Mouse (Mus musculus) gastrocnemius, postnatal 4 days (tissue): ENCODE measurements around the gene Sema6d. TPM values are rescaled to one million over a fixed set of nuclear protein-coding genes. Genes with fewer than 3 reads are reported as not detected.

Experiments used
- DNase-seq, 2 experiments: peaks; one replicate each; pipeline ENCODE4 v3.0.0; 2021 to 2022; ENCODE audit warnings: low spot score in 2 of 2, mixed read lengths in 2 of 2
- total RNA-seq, 2 experiments: library from RNA; stranded (reverse); gene quantifications; 2 replicates each; pipeline ENCODE4 v1.2.3; 2021

Gene Sema6d
- total RNA-seq, 2 experiments from 2014 or later, result 34.0 to 34.5 TPM

DNA sequence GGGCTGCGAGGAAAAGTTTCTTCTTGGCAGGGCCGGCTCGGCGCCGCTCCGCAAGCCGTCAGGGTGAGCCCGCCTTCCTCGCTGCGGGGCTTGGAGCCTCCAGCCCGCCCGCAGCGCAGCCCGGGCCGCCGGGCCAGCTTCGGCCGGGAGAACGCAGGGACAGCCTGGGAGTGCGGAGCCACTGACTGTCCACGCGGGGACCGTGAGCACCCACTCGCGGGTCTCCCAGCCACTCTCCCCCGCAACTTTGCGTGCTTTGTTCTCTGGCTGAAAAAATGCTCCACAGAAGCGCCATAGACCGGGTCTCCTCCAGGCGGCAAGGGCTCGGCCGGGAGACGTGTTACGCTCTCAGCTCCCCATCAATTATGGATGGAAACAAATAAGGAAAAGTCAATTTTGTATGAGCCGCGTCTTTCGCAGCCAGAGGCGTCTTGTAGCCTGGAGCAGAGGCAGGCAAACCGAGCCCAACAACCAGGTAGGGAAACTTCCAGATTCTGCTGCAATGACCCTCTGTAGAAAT, 520.9 kb downstream of the Sema6d start:
- DNase-seq, result no peak

- DNase-seq, result no peak
Measured at GRCm38 (mm10) chr2:124611226-124611625, 521.5 kb downstream of the Sema6d start.

GRCm38 (mm10) chr2:124612276-124612675, 522.5 kb downstream of the Sema6d start:
- DNase-seq, result no peak

GRCm38 (mm10) chr2:124612727-124613510, 523.1 kb downstream of the Sema6d start:
- DNase-seq, result no peak

DNA sequence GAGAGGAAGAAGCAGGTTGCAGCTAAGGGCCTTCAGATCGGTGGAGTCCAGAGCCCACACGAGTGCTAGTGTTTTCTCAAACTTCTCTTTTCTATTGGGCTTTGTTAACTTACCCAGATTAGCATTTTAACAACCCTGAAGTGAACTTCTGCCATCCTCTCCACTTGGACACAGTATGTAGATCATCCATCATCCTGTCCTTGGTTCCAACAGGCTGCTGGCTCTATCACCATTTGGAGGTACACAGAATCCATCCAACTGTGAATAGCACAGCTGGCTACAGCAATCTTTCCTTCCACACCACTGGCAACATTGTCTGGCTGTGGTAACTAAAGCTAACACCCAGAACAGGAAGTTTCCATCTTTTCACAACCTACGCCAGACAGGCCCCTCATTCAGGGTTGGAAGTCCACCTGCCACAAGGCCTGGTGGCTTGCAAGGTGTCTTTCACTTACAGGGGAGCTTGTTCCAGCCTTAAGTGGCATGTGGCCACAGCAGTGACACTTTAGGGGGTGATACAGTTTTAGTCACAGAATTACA, 524.0 kb downstream of the Sema6d start:
- no peak for DNase-seq

GRCm38 (mm10) chr2:124616746-124617145, 527.0 kb downstream of the Sema6d start:
- DNase-seq, result no peak

DNA sequence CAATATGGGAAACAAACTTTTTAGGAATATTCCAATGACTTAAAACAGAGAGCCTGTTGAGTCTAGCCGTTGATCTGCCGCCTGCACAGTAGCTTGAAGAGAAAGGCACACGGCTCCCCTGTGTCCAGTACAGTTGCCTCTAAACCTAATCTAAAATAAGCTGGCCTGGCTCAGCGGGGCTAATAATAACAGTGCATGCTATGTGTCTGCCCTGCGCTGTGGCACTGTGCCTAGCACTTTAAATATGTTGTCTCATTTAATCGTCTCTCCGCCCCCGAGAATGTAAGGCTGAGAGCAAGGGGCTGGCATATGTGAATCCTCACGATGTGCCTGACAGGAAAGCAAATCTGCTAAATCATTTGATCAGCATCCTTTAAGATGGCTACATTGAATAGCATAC, 527.7 kb downstream of the Sema6d start:
- no peak for DNase-seq

- no peak for DNase-seq
Measured at GRCm38 (mm10) chr2:124618091-124618490, 528.3 kb downstream of the Sema6d start.

DNA sequence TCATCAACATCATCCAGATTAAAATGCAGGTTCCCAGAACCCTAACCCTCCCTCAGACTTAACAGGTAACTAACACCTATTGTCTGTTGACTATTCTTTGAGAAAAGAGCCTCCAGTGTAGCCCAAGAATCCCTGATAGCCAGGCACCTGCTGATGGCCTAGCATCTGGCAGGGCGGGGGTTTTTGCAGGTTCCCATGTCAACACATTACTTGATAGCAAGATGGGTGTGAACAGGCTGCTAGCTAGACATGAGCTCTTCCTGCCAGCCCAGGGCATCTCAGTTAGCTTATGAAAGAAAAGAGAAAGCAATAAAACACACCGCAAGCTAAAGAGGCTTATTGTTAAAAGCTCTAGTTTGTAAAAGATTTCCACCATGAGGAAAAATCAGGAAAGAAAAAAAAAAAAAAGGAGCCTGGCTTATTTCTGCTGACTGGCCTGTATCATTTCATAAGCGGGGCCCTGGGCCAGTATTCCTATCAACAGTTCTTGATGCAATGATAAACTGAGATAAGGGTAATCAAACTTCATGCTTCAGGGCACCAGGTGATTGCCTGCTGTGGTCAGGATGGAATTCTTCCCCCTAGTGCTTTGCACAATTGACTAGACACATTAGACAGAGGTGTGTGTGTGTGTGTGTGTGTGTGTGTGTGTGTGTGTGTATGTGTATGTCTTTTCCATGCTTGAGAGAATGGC, 528.9 kb downstream of the Sema6d start:
- no peak for DNase-seq

- DNase-seq, result no peak
Measured at GRCm38 (mm10) chr2:124620470-124620869, 530.7 kb downstream of the Sema6d start.

DNA sequence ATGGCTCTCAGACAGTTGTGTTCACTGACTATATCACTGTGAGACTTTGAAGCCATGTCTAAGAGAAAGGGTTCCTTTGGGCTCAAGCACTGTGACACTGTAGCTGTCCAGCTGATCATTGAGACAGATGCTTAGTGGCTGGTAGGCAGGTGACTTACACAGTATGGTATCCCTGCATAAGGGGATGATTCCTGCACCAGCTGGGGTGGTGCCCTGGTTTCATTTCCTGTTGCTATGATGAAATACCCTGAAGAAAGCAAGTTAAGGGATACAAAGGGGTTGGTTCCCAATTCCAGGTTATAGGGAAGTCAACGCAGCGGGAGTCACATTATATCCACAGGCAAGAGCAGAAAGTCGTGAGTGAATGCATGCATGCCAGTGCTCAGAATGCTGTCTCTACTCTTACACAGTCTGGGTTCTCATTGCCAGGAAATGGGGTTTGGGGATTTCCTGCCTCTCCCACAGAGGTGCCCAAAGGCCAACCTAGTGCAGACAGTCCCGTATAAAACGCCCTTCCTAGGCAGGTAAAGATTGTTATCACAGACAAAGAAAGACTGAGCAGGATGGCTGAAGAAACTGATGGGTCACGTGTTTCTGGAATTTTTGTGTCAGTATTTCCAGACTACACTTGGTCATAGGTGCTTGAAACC, 532.3 kb downstream of the Sema6d start:
- no peak for DNase-seq

DNA sequence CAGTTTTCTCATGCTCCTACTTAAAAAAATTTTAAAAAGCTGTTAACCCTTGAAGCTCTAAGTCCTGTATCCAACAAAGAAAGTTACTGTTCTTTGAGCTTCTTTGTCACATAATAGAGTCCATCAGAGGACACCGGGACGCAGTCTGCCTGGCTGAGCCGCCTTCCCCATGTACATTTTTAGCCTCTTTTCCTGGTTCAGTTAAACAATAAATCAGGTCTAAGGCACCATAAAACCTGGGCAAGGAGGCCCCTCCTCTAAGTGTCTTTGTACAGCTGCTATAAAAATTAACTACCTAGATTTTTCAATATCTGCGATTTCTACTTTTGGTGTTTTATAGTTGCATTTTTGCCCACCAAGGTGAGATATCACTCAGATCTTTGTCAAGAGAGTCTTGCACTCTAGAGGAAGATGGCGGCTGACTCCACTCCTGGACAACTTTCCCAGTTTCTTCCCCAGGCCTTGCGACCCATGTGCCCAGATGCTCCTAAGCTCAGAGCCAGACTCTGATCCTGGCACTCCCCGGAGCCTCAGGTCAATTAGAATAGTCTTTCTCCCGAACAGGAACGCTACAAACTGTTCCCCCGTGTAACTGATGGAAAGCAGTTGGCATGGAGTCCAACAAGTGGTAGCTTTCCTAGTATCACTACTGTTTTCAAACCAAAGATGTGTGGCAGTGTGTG, 534.6 kb downstream of the Sema6d start:
- DNase-seq, result no peak

- DNase-seq, result no peak
Measured at GRCm38 (mm10) chr2:124626425-124626824, 536.7 kb downstream of the Sema6d start.

- no peak for DNase-seq
Measured at GRCm38 (mm10) chr2:124627664-124628063, 537.9 kb downstream of the Sema6d start.

DNA sequence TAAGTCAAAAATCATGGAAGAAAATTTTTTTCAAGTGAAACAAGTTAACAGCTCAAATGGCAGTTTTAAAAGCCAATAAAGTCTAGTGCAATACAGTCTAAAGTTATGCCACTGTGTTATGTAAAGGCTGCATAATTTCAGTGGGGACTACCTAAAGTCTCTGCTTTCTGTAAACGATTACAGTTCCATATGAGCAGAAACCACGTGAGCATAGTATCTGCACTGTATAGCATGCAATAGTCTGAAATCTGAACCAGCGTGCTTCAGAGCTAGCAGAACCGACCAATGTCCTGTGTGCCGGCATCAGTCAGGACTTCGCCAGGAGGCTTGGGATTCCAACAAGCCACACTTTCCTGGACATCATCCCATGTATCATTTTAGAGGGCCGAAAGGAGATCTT, 538.9 kb downstream of the Sema6d start:
- DNase-seq, result no peak

DNA sequence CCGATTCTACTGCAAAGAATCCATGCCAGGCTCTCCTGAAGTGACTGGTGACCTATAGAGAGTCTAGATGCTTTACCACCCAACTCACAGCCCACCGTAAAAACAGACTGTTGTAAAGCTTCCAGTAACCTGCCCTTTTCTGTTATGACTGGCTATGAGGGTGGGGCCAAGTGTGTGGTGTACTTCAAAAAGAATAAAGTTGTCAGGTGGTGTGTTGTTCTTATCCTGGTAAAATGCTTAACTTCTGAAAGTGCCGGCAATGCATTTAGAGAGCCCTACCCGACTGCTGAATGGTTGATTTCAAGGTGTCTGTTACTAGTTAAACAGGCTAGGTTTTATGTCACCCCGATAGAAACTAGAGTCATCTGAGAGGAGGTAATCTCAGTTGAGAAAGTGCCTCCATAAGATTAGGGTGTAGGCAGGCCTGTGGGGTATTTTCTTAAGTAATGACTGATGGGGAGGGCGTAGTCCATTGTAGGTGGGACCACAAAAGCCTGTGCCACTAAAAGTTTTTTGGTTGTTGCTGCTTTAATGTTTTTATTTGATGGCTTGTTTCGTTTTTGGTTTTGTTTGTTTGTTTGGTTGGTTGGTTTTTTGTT, 544.7 kb downstream of the Sema6d start:
- no peak for DNase-seq

- no peak for DNase-seq
Measured at GRCm38 (mm10) chr2:124635271-124635865, 545.6 kb downstream of the Sema6d start.

GRCm38 (mm10) chr2:124637080-124637479, 547.3 kb downstream of the Sema6d start:
- DNase-seq, result no peak

- DNase-seq, result no peak
Measured at GRCm38 (mm10) chr2:124639221-124639963, 549.6 kb downstream of the Sema6d start.
